Mouse (Mus musculus) T-helper 2 cell (primary cell): Measurements from ENCODE around the gene Pdxp.

Source experiments
- in situ Hi-C: fragments of 300-600 bp; cut with MboI, MseI; formaldehyde crosslinking; loops from one replicate; pipeline ENCODE4 v1.15.1; 2025; ENCODE audit warnings: high pct_unique_total_duplicates

The Pdxp gene

DNA sequence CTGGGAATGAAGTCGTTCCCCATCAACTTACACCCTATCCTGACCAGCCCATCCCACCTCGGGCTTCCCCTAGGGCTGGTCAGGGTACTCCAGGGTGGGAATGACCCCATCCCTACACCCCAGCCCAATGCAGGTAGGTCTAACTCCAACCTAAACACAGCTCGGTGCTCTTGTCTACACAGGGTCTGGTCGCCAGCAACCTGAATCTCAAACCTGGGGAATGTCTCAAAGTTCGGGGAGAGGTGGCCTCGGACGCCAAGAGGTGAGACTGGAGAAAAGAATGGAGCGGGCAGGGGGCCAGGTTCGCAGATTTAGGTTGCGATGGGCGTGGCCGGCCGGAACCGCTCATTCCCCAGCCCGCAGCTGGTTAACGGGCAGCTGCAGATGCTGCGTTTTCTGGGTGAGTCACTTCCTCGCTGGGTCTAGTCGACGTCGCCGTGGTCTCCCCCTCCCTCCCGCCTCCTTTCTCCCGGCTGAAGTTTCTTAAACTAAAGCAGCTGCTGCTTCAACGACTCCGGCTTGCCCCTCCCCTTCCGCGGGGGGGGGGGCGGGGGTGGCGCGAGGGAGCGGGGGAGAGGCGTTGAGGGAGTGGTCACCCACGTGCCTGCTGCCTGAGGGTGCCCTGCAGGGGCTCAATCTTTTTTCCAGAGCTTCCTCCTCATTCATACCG lies 14.2 kb downstream of the Pdxp start:
- in situ Hi-C loops: no loop called here

DNA sequence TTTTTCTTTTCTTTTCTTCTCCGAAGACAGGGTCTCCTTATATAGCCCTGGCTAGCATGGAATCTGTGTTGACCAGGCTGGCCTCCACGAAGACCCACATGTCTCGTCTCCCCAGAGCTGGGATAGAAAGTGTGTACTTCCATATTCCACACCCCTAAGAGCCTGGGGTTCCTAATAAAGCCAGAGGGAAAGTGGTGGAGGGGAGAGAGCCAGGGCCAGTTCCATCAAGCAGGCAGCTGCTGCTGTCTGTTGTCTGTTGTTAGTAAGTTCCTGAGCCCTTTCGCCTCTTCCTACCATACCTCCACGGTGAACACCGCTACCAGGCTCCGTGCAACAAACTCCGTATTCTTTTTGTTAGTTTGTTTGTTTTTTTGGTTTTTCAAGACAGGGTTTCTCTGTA lies 14.8 kb downstream of the Pdxp start:
- in situ Hi-C loops: no loop called here

DNA sequence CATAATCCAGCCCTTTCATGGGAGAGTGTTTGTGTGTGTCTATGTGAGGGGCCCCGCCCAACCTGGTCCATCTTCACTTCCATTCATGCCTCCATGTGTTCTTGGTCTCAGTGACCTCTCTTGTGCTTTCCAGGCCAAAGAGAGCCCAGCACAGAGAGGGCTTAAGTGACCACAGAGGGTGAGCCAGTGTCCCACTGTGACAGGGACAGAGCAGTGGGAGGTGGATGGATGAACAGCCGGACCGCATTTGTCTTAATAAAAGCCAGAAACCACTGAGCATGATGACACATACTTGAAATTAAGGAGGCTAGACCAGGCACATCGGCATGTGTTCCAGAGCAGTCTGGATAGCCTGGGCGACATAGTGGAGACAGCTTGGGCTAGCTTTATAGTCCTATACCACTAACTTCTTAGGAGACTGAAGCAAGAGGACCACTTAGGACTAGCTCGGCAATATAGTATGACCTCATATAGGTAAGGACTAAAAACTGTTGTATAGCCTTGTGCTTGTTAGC lies 16.5 kb downstream of the Pdxp start:
- in situ Hi-C loops: loop anchor here (10.0 kb wide), 1 partner anchor 1075 kb away; no protein-coding TSS in a partner anchor

DNA sequence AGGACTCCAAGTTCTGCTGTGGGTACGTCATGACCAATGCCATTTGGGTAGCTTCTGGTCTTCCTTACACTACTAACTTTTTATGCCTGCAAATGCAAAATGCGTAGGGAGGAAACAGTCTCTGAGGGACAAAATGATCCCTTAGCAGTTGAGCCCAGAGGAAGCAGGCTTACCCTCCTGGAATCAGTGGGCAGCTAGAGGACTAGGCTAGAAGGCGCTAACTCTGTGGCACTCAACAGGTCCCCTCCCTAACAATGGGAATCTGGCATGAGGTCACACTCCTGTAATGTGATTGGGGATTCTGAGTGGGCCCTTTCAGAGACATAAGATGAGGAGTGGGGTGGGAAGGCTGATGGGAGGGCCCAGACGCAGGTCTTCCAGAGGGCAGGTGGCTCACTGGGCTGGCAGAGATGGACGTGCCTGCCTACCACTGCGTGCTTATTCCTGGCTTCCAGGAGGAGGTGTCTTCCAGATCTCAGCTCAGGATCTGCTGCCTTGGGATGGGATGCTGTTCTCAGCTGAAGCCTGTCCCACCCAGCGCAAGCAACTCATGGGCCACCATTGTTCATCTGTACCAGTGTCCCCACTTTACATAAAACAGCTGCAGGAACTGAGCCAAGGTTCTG lies 17.2 kb downstream of the Pdxp start:
- in situ Hi-C loops: loop anchor here (10.0 kb wide), 1 partner anchor 1076 kb away; no protein-coding TSS in a partner anchor

DNA sequence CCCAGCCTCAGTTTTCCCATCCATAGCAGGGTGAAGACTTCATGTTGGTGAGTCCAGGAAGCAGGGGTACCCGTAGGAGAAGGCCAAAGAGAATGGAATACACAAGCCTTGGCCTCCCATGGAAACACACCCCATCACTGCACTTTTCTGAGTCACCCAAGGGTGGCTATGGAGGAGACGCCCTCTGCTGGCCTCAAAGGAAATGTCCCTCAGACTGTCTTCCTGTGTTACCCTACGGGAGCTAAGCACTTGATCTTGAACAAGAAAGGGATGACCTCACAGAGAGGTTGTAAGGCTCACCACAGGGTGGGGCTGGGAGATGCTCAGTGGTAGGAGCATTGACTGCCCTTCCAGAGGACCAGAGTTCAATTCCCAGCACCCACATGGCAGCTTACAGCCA lies 17.9 kb downstream of the Pdxp start:
- in situ Hi-C loops: loop anchor here (10.0 kb wide), 1 partner anchor 1077 kb away; no protein-coding TSS in a partner anchor

DNA sequence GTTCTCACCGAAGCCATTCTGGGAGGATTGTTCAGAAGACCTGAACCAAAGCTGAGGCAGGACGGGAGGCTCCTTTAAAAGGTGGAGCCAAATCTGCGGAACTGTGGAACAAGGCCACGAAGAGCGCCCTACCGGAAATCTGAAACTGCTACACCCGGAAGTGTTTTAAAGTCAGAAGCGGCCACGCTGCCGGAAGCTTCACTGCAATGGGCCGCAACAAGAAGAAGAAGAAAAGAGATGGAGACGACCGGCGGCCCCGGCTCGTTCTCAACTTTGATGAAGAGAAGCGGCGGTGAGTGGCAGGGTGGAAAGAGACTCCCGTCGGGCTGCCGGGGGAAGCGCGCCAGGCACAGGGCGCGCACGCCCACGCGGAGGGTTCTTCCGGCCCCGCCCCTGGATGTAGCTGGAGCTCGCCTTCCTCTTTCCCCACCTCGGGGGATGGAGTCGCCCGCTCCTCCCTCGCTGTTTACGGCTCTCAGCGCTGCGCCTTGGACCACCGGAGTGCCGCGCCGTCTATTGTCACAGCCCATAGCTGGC lies 21.1 kb downstream of the Pdxp start, which contains the start of gene Nol12:
Gene Nol12 (plus strand): TSS at position 150 of the 537 bp plus-strand sequence.
- in situ Hi-C loops: loop anchor here (10.0 kb wide), 1 partner anchor 1080 kb away; no protein-coding TSS in a partner anchor

DNA sequence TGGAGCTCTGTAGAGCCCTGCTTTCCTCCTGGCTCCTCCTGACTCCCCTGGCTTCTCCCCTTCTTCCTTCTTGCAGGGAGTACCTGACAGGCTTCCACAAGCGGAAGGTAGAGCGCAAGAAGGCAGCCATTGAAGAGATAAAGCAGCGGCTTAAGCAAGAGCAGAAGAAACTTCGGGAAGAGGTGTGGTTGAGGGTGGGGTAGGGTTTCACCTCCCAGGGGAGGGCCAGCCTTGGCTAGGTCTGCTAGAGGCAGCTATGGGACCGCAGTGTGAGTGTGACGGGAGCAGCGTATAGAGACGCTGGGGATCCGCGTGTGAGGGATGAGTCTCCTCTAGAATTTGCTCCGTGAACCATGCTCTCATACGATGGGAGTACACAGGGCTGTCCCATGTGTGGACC lies 22.7 kb downstream of the Pdxp start:
- in situ Hi-C loops: loop anchor here (10.0 kb wide), 1 partner anchor 1082 kb away; no protein-coding TSS in a partner anchor

DNA sequence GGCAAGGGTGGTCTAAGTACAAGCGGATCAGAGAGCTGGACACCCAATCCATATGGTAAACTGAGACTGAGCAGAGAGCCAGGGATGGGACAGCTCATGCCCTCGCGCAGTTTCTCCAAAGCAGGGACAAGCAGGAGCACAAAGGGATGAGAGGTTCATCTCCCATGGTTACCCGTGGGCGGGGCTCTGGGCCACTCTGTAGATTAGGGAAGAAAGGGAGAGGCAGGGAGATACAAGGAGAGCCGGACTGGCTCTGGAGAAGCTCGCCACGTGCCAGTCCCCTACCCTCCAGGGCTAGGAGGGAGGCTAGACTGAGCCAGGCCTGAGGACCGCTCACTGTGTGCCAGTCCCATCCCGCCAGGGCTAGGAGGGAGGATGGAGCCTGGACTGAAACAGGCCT lies 23.6 kb downstream of the Pdxp start:
- in situ Hi-C loops: loop anchor here (10.0 kb wide), 1 partner anchor 1083 kb away; no protein-coding TSS in a partner anchor

DNA sequence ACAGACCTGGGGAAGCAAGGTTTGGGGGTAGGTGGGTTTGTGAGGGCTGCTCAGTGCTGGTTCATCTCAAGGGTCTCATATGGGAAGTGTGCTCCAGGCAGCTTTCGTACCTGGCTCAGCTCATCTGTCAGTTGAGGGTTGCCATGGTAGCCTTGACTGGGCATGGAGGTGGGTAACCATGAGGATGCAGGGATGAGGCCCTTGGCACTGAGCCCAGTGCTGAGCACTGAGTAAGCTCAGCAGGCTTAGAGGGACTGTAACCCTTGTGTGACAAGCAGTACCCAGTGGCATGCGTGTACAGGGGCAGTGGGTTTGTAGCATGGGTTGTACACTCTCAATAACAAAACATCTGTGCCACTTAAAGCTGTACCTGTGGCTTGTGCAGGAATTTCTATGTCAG lies 24.2 kb downstream of the Pdxp start:
- in situ Hi-C loops: loop anchor here (10.0 kb wide), 1 partner anchor 1083 kb away; no protein-coding TSS in a partner anchor

DNA sequence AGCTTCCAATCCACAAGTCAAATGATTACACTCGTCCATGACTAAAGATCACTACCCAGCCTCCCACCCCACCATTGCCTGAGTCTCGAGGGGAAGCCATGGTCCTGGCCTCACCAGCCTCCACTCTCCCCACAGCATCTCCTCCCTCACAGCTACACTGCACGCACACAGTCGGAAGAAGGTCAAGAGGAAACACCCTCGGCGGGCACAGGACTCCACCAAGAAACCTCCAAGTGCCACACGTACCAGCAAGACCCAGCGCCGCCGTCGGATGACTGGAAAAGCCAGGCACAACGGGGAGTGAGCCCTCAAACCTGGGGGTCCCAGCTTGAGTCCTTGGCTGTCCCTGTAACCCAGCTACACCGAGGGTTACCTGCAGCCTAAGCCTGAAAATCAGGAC lies 26.6 kb downstream of the Pdxp start:
- in situ Hi-C loops: no loop called here

DNA sequence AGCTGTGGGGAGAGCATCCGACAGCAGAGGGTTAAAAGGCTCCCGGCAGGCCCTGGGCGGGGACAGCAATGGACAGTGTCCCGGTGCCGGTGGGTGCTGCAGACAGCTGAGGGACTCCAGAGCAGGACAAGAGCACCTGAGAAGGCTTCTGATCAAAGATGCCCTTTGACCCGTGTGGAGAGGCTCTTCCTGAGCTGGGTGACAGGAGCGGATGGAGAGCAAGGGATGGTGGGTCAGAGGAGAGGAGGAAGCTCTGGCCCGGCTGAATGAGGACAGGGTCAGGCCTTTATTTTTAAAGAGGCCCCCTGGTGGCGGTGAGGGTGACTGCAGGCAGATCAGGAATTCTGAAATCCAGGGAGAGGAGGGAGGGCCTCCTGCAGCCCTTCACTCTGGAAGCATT lies 28.9 kb downstream of the Pdxp start:
- in situ Hi-C loops: no loop called here

DNA sequence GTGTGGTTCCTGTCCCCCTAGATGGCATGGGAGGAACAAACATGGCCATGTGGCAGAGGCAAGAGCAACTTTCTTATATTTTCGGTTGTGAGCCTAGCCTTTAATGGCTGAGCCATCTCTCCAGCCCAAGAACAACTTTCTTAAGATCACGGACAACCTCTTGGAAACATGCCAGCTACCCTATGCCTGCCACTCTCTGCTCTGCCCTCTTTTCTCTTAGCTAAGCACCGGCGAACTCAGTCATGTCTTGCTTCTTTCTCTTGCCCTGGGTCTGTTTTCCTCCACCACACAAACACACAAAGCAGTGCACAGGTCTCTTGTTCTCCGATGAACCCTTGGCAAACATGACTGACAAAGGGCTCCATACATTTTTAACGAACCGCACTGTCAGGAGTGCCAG lies 32.5 kb downstream of the Pdxp start:
- in situ Hi-C loops: no loop called here

DNA sequence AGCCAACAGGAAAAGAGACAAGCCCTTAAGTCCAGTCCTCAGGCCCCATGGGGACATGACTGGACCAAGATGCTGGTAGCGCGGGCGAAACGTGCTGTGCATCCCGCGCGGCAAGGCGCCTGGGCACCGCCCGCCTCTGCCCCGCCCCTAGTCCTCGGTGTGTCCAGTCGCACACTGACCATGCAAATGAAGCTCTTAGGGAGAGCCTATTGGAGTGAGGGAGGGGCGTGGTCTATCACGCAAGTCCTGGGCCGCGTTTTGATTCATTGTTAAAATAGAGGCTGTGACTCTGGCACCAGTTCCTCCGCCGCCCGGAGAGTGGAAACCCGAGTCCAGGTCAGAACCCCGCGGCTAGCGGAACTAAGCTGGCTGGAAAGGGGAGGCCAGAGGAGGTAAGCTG lies 33.9 kb downstream of the Pdxp start, which contains the start of gene Triobp:
Gene Triobp (plus strand): TSS at position 68 of the 400 bp plus-strand sequence.
- in situ Hi-C loops: no loop called here

DNA sequence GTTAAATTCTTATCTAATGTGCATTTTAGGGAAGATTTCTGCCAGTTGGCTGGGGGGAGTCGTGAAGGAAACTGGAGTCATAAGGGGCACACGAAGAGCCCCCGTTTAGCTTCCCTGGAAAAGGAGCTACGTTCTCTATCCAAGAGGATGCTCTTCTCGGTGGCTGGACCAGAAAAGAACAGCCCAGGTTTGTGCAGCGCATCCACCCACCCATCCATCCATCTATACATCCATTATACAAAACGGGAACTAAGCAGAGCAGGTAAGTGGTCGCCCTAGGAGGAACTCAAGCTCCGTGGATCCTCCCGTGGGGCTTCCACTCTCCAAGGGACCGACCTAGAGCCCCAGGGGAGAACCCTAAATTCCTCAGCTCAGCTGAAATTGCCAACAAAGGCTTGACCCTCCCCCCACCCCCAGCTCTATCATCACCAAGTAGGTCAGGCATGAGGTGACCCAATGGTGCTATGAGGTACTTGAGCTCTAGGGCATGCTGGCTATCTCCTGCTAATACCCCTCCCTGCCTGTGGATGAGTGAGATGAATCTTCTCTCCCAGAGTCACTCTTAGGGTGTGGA lies 34.5 kb downstream of the Pdxp start:
- in situ Hi-C loops: no loop called here

DNA sequence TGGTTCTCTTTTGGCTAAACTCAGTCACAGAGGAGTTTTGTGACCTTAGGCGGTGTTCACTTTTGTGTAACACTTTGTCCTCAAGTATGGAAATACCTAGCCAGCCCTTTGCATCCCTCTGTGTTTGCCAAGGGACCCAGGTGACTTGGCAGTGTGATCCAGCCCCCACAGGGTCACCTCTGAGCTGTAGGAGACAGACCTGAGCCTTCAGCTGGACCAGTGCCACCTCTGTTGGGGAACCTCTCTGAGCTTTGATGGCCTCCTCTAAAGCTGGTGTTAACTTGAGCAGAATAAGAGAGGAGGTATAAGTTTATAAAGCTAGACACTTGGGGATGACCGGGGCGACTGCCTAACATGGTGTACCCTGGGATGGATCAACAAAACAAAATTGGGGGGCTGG lies 35.2 kb downstream of the Pdxp start:
- in situ Hi-C loops: no loop called here

DNA sequence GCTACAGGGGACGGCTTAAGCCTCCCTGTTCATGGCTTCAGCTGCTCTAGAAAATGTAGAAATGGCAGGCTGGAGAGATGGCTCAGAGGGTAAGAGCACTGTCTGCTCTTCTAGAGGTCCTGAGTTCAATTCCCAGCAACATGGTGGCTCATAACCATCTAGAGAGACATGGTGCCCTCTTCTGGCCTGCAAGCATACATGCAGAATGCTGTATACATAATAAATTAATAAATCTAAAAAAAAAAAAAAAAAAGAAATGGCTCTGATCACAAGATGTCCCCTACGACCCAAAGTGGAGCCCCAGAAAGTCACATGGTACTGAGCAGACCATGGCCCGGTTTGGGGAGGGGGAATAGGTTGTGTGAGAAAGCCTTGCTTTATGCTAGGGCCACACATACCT lies 41.9 kb downstream of the Pdxp start:
- in situ Hi-C loops: no loop called here

DNA sequence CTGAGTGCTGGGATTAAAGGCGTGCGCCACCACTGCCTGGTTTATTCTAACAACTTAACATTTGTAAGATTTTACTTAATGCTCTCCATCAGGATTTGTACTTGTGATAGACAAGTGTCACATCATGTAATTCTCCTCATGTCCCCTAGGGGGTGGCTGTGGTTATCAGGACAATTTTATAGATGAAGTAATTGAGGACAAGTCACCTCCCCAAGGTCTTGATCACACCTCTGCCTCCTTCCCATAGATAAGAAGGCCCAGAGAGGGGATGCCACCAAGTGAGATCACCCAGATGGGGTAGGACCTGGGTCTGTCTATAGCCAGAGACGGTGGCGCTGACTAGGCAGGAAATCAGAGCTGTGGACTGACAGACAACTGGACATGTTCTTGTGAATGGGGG lies 42.6 kb downstream of the Pdxp start:
- in situ Hi-C loops: no loop called here

DNA sequence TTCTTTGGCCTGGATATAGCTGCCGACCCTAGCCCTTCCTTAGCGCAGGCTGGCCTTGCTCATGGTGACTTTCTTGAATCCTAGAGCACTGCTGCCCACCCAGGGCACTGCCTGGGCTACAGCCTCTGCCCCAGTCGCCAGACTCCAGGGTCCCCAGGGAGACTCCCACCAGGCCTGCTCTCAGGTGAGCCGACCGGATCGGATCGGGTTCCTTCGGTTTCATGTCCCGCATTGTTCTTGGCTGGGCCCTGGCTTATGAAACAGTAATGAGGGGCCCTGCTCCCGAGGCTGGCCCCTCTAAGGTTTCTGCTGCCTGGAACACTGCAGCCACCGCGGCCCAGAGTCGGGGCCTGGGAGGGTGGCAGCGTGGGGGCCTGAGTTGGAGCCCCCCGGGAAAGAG lies 43.3 kb downstream of the Pdxp start:
- in situ Hi-C loops: no loop called here

DNA sequence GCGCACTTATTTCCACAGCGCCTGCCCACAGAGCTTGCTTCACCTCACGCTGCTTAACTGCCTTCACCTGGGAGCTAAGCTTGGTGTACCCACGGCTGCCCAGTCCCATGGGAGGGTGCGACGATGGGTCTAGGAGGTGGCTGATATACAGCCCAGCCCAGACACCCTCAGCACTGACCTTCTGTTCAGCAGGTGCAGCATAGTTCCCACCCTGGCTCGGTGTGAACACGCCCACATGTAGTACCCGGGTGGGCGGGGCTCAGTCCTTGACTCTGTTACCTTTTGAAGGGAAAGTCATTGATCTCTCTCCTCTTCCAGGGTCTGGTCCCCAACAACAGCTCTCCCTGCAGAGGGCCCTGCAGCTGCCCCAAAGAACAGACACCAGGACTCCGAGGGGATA lies 45.8 kb downstream of the Pdxp start:
- in situ Hi-C loops: no loop called here

DNA sequence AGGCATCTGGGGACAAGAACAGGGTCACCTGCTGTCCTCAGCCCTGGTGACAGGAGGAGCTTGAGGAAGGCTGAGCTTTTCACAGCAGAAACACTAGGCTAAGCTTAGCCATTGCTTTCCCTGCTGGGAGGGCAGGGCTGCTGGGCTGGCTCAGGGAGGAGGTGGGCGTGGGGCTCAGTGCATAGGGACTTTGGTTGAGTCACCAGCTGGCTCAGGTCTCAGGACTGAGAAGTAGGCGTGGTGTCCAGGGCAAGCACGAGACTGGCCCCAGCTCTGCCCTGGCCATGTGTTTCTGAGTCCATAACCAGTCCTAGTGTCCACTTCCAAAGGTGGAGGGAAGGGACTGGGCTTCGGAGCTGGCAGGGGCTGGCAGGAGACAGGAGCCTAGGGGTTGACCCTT lies 46.4 kb downstream of the Pdxp start:
- in situ Hi-C loops: loop anchor here (5.0 kb wide), 1 partner anchor 43 kb away; no protein-coding TSS in a partner anchor

DNA sequence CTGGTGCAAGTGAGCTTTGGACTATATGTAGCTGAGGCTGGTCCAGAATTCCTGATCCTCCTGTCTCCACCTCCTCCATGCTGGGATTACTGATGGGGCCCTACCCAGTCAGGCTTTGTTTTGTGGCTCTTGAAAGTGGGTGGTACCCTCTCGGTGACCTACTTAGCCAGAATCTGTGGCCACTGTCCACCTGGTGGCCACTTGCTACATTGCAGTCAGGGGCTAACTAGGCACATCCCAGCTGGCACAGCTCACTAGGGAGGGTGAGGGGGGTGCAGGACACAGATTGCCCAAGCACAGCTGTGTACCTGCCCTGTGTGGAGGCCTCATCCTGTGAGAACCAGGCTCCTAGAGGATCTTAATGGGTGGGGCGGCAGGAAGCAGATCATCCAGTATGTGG lies 49.2 kb downstream of the Pdxp start:
- in situ Hi-C loops: loop anchor here (5.0 kb wide), 1 partner anchor 46 kb away; no protein-coding TSS in a partner anchor
